Mouse (Mus musculus) CD4-positive, CD25-positive, alpha-beta regulatory T cell (primary cell): ENCODE results near the gene Oca2. TPM values are rescaled to one million over a fixed set of nuclear protein-coding genes. Genes with fewer than 3 reads are reported as not detected.

ENCODE experiments used
- polyA plus RNA-seq: library from polyadenylated mRNA; unstranded; fragments of 100-300 nt; shearing (Covaris generic); gene quantifications from one replicate; pipeline ENCODE4 v1.2.1, GENCODE M21; 2017

Oca2 gene
- not detected for polyA plus RNA-seq

GRCm38 (mm10) chr7:56239543-56239942, at the start of gene Oca2:
Gene Oca2, plus strand, starts transcription at chr7:56239760.

Other genes with a start within 250 kb of the Oca2 start
- gene Nipa1, start 219.8 kb upstream of the Oca2 start, polyA plus RNA-seq: 0.31 TPM
- 40.1 TPM for gene Herc2, start 189.6 kb upstream of the Oca2 start, polyA plus RNA-seq